ENCODE assay signal across 9 mouse cellular contexts in genomic region chr7:144798471-144798870, GRCm38 (mm10). TPM values are rescaled to one million over a fixed set of nuclear protein-coding genes. Genes with fewer than 3 reads are reported as not detected.
DNase-seq lines count a peak whose midpoint lies in the region; ATAC-seq and TF ChIP-seq lines count a peak whose summit lies in the region.
"Had no signal": no experiment of that assay in that cellular context is flagged by ENCODE, and none has a peak within 500 bp of the region (broad histone marks: within the 10 kb centered on the region; RNA-seq: fewer than 3 reads in every experiment).

No protein-coding gene starts in this region.

- H3K27ac ChIP-seq in kidney, adult 2 months (ENCODE audit: insufficient read depth, low read depth, low read length), result no peak overlapping the region
- no peak overlapping the region for H3K27ac ChIP-seq in forebrain, embryonic 14.5 days (ENCODE audit: low read depth, low read length)
- no peak overlapping the region for H3K27ac ChIP-seq in neural tube, embryonic 13.5 days (replicated peaks)

- no peak overlapping the region for H3K4me3 ChIP-seq in kidney, adult 2 months (ENCODE audit: insufficient read depth, low read depth, low read length)
- no peak overlapping the region for H3K4me3 ChIP-seq in forebrain, embryonic 14.5 days (ENCODE audit: low read depth, low read length)
- H3K4me3 ChIP-seq in neural tube, embryonic 13.5 days, result no peak overlapping the region

- peak; percentile 65 for TF ChIP-seq CTCF in kidney, adult 2 months (conservative IDR thresholded peaks at IDR 0.05; ENCODE audit: insufficient read depth, insufficient read length, low read depth, low read length)

- no peak overlapping the region for H3K4me2 ChIP-seq in forebrain, embryonic 14.5 days (ENCODE audit: low read length)
- no peak overlapping the region for H3K4me2 ChIP-seq in neural tube, embryonic 13.5 days

- intact Hi-C loops in heart, postnatal 25 days (cut with DNase I), result loop anchor here (2.0 kb wide), 1 partner anchor 96 kb away; no protein-coding TSS in a partner anchor

- no peaks in the 10 kb centered on the region for H3K4me1 ChIP-seq in kidney, adult 2 months (ENCODE audit: control insufficient read depth, insufficient read depth, low read length)
- H3K4me1 ChIP-seq in forebrain, embryonic 14.5 days (ENCODE audit: control insufficient read depth, insufficient read depth, low read length), result no peaks in the 10 kb centered on the region
- peaks cover 15% of the 10 kb centered on the region for H3K4me1 ChIP-seq in neural tube, embryonic 13.5 days (replicated peaks)

- peak; percentile 54; the same call in 1 of the 2 replicates for ATAC-seq in forebrain, embryonic 14.5 days
- peak; percentile 73; the same call in 1 of the 2 replicates for ATAC-seq in neural tube, embryonic 13.5 days (ENCODE audit: low read depth)

- no peaks in the 10 kb centered on the region for H3K27me3 ChIP-seq in kidney, adult 2 months (replicated peaks; ENCODE audit: control insufficient read depth, insufficient read depth, low read length)
- no peaks in the 10 kb centered on the region for H3K27me3 ChIP-seq in forebrain, embryonic 14.5 days (replicated peaks; ENCODE audit: control insufficient read depth, insufficient read depth, low read length)
- peaks cover 18% of the 10 kb centered on the region for H3K27me3 ChIP-seq in neural tube, embryonic 13.5 days

- DNase-seq in kidney, adult 2 months, result peak; percentile 21
- DNase-seq in kidney, adult 11 months, result no peak
- peak; percentile 66 for DNase-seq in NIH3T3 (ENCODE audit: low read depth)
- peak; percentile 77 for DNase-seq in forebrain, embryonic 14.5 days (ENCODE audit: low spot score)
- DNase-seq in layer of hippocampus, postnatal 25 days (ENCODE audit: extremely low spot score in 1 of 2, low spot score in 1 of 2), result peak; percentile 17 to 44
- DNase-seq in spleen, postnatal 4 days (ENCODE audit: low spot score in 2 of 2), result no peak
- no peak for DNase-seq in heart, postnatal 25 days (ENCODE audit: low spot score)

- H3K36me3 ChIP-seq in kidney, adult 2 months (ENCODE audit: control insufficient read depth, insufficient read depth, low read length), result no peaks in the 10 kb centered on the region
- no peaks in the 10 kb centered on the region for H3K36me3 ChIP-seq in forebrain, embryonic 14.5 days (ENCODE audit: control insufficient read depth, insufficient read depth, low read length)
- no peaks in the 10 kb centered on the region for H3K36me3 ChIP-seq in neural tube, embryonic 13.5 days

- no peak overlapping the region for H3K9ac ChIP-seq in forebrain, embryonic 14.5 days (ENCODE audit: low read length)
- no peak overlapping the region for H3K9ac ChIP-seq in neural tube, embryonic 13.5 days

- H3K9me3 ChIP-seq in forebrain, embryonic 14.5 days (replicated peaks; ENCODE audit: control insufficient read depth, low read length), result no peaks in the 10 kb centered on the region
- H3K9me3 ChIP-seq in neural tube, embryonic 13.5 days, result no peaks in the 10 kb centered on the region

- TF ChIP-seq POLR2A in kidney, adult 2 months (IDR thresholded peaks at IDR 0.05; ENCODE audit: low read depth, low read length), result no peak

- WGBS in kidney, adult 2 months, result 40% methylated on average over 1 of the region's 1 CpGs
- WGBS in forebrain, embryonic 14.5 days, result 46% methylated on average over 1 of the region's 1 CpGs
- WGBS in neural tube, embryonic 13.5 days, result 28% methylated on average over 1 of the region's 1 CpGs

RNA-seq across cellular contexts. Expression of gene Fgf3, which starts 39.4 kb away (rescaled TPM):
- not detected in 2 replicates for polyA plus RNA-seq in kidney, adult 2 months (2012; rRNA removed)
- polyA plus RNA-seq in forebrain, embryonic 14.5 days (2014; fragmentation: Nextera tagmentation; extraction: Ambion mirVana), result 2.0 and 3.2 TPM in 2 replicates
- not detected for total RNA-seq in layer of hippocampus, postnatal 25 days (2021)
- polyA plus RNA-seq in neural tube, embryonic 13.5 days (2015; fragmentation: Nextera tagmentation; extraction: Ambion mirVana), result 1.1 and 1.2 TPM in 2 replicates
- not detected for total RNA-seq in heart, postnatal 25 days (2021)

RNA-seq across cellular contexts. Expression of gene Ano1, which starts 46.7 kb away (rescaled TPM):
- 10.0 and 14.7 TPM in 2 replicates for polyA plus RNA-seq in kidney, adult 2 months (2012; rRNA removed)
- 6.0 and 7.8 TPM in 2 replicates for polyA plus RNA-seq in forebrain, embryonic 14.5 days (2014; fragmentation: Nextera tagmentation; extraction: Ambion mirVana)
- 1 to 10 TPM; 2.4 to 4.6 TPM for total RNA-seq in layer of hippocampus, postnatal 25 days (2021)
- polyA plus RNA-seq in neural tube, embryonic 13.5 days (2015; fragmentation: Nextera tagmentation; extraction: Ambion mirVana), result 3.7 and 3.8 TPM in 2 replicates
- 10 to 100 TPM; 11.8 to 13.7 TPM for total RNA-seq in heart, postnatal 25 days (2021)

RNA-seq across cellular contexts. Expression of gene Fgf4, which starts 48.7 kb away (rescaled TPM):
- not detected in 2 replicates for polyA plus RNA-seq in kidney, adult 2 months (2012; rRNA removed)
- polyA plus RNA-seq in forebrain, embryonic 14.5 days (2014; fragmentation: Nextera tagmentation; extraction: Ambion mirVana), result not detected in 2 replicates
- not detected for total RNA-seq in layer of hippocampus, postnatal 25 days (2021)
- not detected in 2 replicates for polyA plus RNA-seq in neural tube, embryonic 13.5 days (2015; fragmentation: Nextera tagmentation; extraction: Ambion mirVana)
- total RNA-seq in heart, postnatal 25 days (2021), result not detected
- total RNA-seq: layer of hippocampus, postnatal 14 days had no signal

Comparison
In these comparisons a context has a peak if more than half of its experiments do, and no peak if none do; other contexts are left out.
1. DNase-seq: peak in kidney, adult 2 months (single experiment), NIH3T3 (single experiment), forebrain, embryonic 14.5 days (single experiment) and layer of hippocampus, postnatal 25 days (2 of 2); none in kidney, adult 11 months (single experiment), spleen, postnatal 4 days (0 of 2) and heart, postnatal 25 days (single experiment).